Mouse (Mus musculus): Measurements from ENCODE around the gene Gpc1. TPM values are rescaled to one million over a fixed set of nuclear protein-coding genes. Genes with fewer than 3 reads are reported as not detected.

Gpc1 gene
- polyA plus RNA-seq, 1 experiment from 2014 or later, result 52.5 TPM

GRCm38 (mm10) chr1:92863268-92863667 lies 31.8 kb downstream of the Gpc1 start:
- H3K27ac ChIP-seq (ENCODE audit: low read depth, low read length), result no peak overlapping the region
- H3K9me3 ChIP-seq (ENCODE audit: control insufficient read depth, low read length), result no peaks in the 10 kb centered on the region
- no peaks in the 10 kb centered on the region for H3K27me3 ChIP-seq (ENCODE audit: control insufficient read depth, insufficient read depth, low read length)
- DNase-seq (ENCODE audit: low spot score) (no peak), ATAC-seq (ENCODE audit: insufficient read depth, low FRiP score, low TSS enrichment) (no peak)
- no peaks in the 10 kb centered on the region for H3K4me1 ChIP-seq (ENCODE audit: control insufficient read depth, insufficient read depth, low read length)
- H3K4me2 ChIP-seq (ENCODE audit: low read depth), result no peak overlapping the region
- peaks cover 4% of the 10 kb centered on the region; the same call in 1 of the 2 replicates for H3K36me3 ChIP-seq (ENCODE audit: control insufficient read depth, insufficient read depth, low read length)
- no peak overlapping the region for H3K4me3 ChIP-seq (ENCODE audit: low read depth, low read length)
- 84% methylated on average over 4 of the region's 4 CpGs for WGBS
- H3K9ac ChIP-seq (ENCODE audit: low read length), result no peak overlapping the region

DNA sequence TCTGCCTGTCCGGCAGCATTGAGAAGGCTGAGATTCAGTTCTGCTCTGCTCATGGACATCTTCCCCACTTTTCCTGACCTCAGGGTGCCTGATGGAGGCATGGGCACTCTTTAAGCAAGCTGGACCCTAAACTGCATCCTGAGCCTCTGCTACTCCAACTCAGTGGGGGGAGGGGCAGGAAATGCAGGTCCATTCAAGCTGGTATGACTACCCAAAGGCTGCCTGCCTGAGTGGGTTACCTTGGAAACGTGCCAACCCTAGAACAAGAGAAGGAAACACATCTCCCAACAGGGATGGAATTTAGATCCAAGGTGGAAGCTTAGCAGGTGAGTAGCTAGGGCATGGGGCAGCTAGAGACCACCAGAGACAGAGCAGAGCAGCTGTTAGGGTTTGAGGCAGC lies 34.7 kb downstream of the Gpc1 start:
- Histone ChIP-seq H3K9me3 (ENCODE audit: control insufficient read depth, low read length) (no peaks in the 10 kb centered on the region), H3K36me3 (ENCODE audit: control insufficient read depth, insufficient read depth, low read length) (no peaks in the 10 kb centered on the region), H3K27ac (ENCODE audit: low read depth, low read length) (no peak overlapping the region), H3K4me1 (ENCODE audit: control insufficient read depth, insufficient read depth, low read length) (no peaks in the 10 kb centered on the region), H3K27me3 (ENCODE audit: control insufficient read depth, insufficient read depth, low read length) (no peaks in the 10 kb centered on the region), H3K4me3 (ENCODE audit: low read depth, low read length) (no peak overlapping the region), H3K9ac (ENCODE audit: low read length) (no peak overlapping the region), H3K4me2 (ENCODE audit: low read depth) (no peak overlapping the region)
- WGBS, result 65% methylated on average over 2 of the region's 2 CpGs
- ATAC-seq (ENCODE audit: insufficient read depth, low FRiP score, low TSS enrichment), result no peak
- no peak for DNase-seq (ENCODE audit: low spot score)

DNA sequence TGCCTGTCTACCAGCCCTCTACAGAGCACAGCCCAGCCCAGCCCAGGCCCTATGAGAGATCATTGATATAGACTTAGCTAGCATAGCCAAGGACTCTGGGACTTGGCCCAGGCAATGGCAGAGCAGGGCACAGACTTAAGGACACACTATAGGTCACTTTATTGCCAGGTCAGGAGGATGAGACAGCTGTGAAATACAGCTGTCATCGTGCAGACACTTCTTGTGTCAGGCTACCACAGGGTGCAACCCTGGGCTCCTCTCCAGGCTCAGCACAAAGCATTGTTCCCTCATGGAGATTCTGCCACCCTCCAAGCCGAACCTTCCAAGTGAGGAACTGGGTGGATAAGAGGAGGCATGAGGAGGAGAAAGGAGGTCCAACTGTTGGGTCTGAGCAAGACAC lies 38.5 kb downstream of the Gpc1 start:
- no peak overlapping the region for H3K4me3 ChIP-seq (ENCODE audit: low read depth, low read length)
- H3K36me3 ChIP-seq (ENCODE audit: control insufficient read depth, insufficient read depth, low read length), result no peaks in the 10 kb centered on the region
- H3K9ac ChIP-seq (ENCODE audit: low read length), result no peak overlapping the region
- H3K4me2 ChIP-seq (ENCODE audit: low read depth), result no peak overlapping the region
- no peak overlapping the region for H3K27ac ChIP-seq (ENCODE audit: low read depth, low read length)
- DNase-seq (ENCODE audit: low spot score), result no peak
- no peaks in the 10 kb centered on the region for H3K27me3 ChIP-seq (ENCODE audit: control insufficient read depth, insufficient read depth, low read length)
- 74% methylated on average over 2 of the region's 2 CpGs for WGBS
- no peaks in the 10 kb centered on the region for H3K4me1 ChIP-seq (ENCODE audit: control insufficient read depth, insufficient read depth, low read length)
- no peaks in the 10 kb centered on the region for H3K9me3 ChIP-seq (ENCODE audit: control insufficient read depth, low read length)
- no peak for ATAC-seq (ENCODE audit: insufficient read depth, low FRiP score, low TSS enrichment)

DNA sequence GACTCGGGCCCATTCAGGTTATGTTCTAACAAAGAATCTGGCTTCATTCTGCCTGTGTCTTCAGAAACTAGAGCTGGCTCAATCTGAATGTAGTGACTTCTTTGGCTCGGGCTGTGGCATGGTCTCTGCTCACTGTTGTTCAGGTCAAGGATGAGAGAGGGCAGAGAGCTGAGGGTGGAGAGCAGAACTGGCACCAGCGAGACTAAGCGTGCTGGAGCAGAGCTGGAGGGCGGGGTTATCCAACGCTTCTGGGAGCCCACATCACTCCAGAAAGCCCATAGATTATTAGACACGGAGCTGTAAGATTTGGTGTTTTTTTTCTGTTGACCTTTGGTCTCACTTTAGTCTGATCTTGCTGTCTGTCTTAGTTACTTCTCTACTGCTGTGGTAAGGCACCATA lies 41.2 kb downstream of the Gpc1 start:
- H3K4me2 ChIP-seq (ENCODE audit: low read depth), result no peak overlapping the region
- H3K4me1 ChIP-seq (ENCODE audit: control insufficient read depth, insufficient read depth, low read length), result no peaks in the 10 kb centered on the region
- ATAC-seq (ENCODE audit: insufficient read depth, low FRiP score, low TSS enrichment) (no peak), DNase-seq (ENCODE audit: low spot score) (no peak)
- H3K4me3 ChIP-seq (ENCODE audit: low read depth, low read length), result no peak overlapping the region
- no peak overlapping the region for H3K27ac ChIP-seq (ENCODE audit: low read depth, low read length)
- no peak overlapping the region for H3K9ac ChIP-seq (ENCODE audit: low read length)
- no peaks in the 10 kb centered on the region for H3K27me3 ChIP-seq (ENCODE audit: control insufficient read depth, insufficient read depth, low read length)
- H3K9me3 ChIP-seq (ENCODE audit: control insufficient read depth, low read length), result no peaks in the 10 kb centered on the region
- WGBS, result 83% methylated on average over 7 of the region's 7 CpGs
- no peaks in the 10 kb centered on the region for H3K36me3 ChIP-seq (ENCODE audit: control insufficient read depth, insufficient read depth, low read length)

DNA sequence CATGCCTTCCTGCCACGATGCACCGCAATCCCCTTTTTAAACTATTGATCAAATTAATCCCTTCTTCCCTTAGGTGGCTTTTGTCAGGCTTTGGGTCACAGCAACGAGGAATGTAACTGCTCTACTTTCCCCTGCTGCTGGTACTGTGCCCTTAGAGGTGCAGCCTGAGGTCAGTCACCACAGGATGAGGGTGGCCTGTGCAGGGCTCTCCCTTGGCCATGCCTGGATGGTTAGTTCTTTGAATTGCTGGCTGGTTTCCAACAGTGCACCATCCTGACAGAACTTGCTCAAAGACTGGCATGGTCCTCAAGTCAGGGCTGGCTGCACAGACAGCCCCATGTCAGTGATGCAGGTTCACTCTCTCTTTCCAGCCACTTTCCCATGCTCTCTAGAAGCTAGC lies 42.6 kb downstream of the Gpc1 start:
- no peak for DNase-seq (ENCODE audit: low spot score)
- WGBS, result 81% methylated on average over 3 of the region's 3 CpGs
- no peak for ATAC-seq (ENCODE audit: insufficient read depth, low FRiP score, low TSS enrichment)
- Histone ChIP-seq H3K27me3 (ENCODE audit: control insufficient read depth, insufficient read depth, low read length) (no peaks in the 10 kb centered on the region), H3K4me1 (ENCODE audit: control insufficient read depth, insufficient read depth, low read length) (no peaks in the 10 kb centered on the region), H3K4me2 (ENCODE audit: low read depth) (no peak overlapping the region), H3K27ac (ENCODE audit: low read depth, low read length) (no peak overlapping the region), H3K4me3 (ENCODE audit: low read depth, low read length) (no peak overlapping the region), H3K36me3 (ENCODE audit: control insufficient read depth, insufficient read depth, low read length) (no peaks in the 10 kb centered on the region), H3K9me3 (ENCODE audit: control insufficient read depth, low read length) (no peaks in the 10 kb centered on the region), H3K9ac (ENCODE audit: low read length) (no peak overlapping the region)

DNA sequence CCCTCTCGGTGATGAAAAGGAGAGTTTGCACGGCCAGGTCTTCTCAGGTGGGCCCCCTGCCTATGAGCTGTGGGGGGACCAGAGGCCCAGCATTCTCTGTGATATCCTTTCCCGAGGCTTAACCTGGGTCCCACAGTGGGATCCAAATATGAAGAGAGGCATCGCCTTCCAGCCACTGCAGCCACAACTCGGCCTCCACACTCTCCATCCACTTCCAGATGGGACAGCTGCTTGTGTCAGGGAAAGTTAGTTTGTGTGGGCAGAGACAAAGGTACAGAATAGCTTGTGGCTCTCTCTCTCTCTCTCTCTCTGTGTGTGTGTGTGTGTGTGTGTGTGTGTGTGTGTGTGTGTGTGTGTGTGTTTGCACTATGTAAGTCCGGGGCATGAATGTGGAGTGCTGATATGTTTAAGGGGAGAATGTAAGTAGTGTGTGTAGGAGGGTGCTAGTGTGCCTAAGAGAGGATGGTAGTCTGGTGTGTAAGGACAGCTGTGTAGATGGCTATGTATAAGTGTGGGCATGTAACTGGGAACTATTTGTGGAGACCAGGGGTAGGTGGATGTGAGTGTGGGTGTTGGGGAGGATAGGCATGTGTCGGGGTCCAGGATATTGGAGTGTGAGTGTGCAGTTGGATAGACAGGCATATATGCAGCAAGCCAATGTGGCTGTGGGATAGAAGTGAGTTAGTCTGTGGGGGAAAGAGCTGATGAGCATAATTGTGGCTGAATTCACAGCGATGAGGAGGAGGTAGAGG lies 44.1 kb downstream of the Gpc1 start:
- no peak for DNase-seq (ENCODE audit: low spot score)
- Histone ChIP-seq H3K36me3 (ENCODE audit: control insufficient read depth, insufficient read depth, low read length) (no peaks in the 10 kb centered on the region), H3K4me2 (ENCODE audit: low read depth) (no peak overlapping the region), H3K27me3 (ENCODE audit: control insufficient read depth, insufficient read depth, low read length) (no peaks in the 10 kb centered on the region), H3K27ac (ENCODE audit: low read depth, low read length) (no peak overlapping the region), H3K4me3 (ENCODE audit: low read depth, low read length) (no peak overlapping the region), H3K9ac (ENCODE audit: low read length) (no peak overlapping the region), H3K9me3 (ENCODE audit: control insufficient read depth, low read length) (no peaks in the 10 kb centered on the region), H3K4me1 (ENCODE audit: control insufficient read depth, insufficient read depth, low read length) (no peaks in the 10 kb centered on the region)
- WGBS, result 83% methylated on average over 8 of the region's 8 CpGs
- ATAC-seq (ENCODE audit: insufficient read depth, low FRiP score, low TSS enrichment), result no peak

GRCm38 (mm10) chr1:92877431-92877978 lies 46.1 kb downstream of the Gpc1 start:
- Histone ChIP-seq H3K9ac (ENCODE audit: low read length) (no peak overlapping the region), H3K4me2 (ENCODE audit: low read depth) (no peak overlapping the region), H3K9me3 (ENCODE audit: control insufficient read depth, low read length) (no peaks in the 10 kb centered on the region), H3K4me1 (ENCODE audit: control insufficient read depth, insufficient read depth, low read length) (no peaks in the 10 kb centered on the region), H3K4me3 (ENCODE audit: low read depth, low read length) (no peak overlapping the region), H3K27me3 (ENCODE audit: control insufficient read depth, insufficient read depth, low read length) (no peaks in the 10 kb centered on the region), H3K36me3 (ENCODE audit: control insufficient read depth, insufficient read depth, low read length) (no peaks in the 10 kb centered on the region), H3K27ac (ENCODE audit: low read depth, low read length) (no peak overlapping the region)
- 78% methylated on average over 12 of the region's 12 CpGs for WGBS
- ATAC-seq (ENCODE audit: insufficient read depth, low FRiP score, low TSS enrichment), result no peak
- no peak for DNase-seq (ENCODE audit: low spot score)

GRCm38 (mm10) chr1:92878066-92878741 lies 46.8 kb downstream of the Gpc1 start:
- Histone ChIP-seq H3K9ac (ENCODE audit: low read length) (no peak overlapping the region), H3K4me2 (ENCODE audit: low read depth) (no peak overlapping the region), H3K9me3 (ENCODE audit: control insufficient read depth, low read length) (no peaks in the 10 kb centered on the region), H3K27me3 (ENCODE audit: control insufficient read depth, insufficient read depth, low read length) (no peaks in the 10 kb centered on the region), H3K27ac (ENCODE audit: low read depth, low read length) (no peak overlapping the region), H3K36me3 (ENCODE audit: control insufficient read depth, insufficient read depth, low read length) (no peaks in the 10 kb centered on the region), H3K4me1 (ENCODE audit: control insufficient read depth, insufficient read depth, low read length) (no peaks in the 10 kb centered on the region), H3K4me3 (ENCODE audit: low read depth, low read length) (no peak overlapping the region)
- no peak for ATAC-seq (ENCODE audit: insufficient read depth, low FRiP score, low TSS enrichment)
- DNase-seq (ENCODE audit: low spot score), result no peak
- 87% methylated on average over 13 of the region's 13 CpGs for WGBS

GRCm38 (mm10) chr1:92879266-92879665 lies 47.8 kb downstream of the Gpc1 start:
- H3K27me3 ChIP-seq (ENCODE audit: control insufficient read depth, insufficient read depth, low read length), result no peaks in the 10 kb centered on the region
- H3K36me3 ChIP-seq (ENCODE audit: control insufficient read depth, insufficient read depth, low read length), result no peaks in the 10 kb centered on the region
- no peak overlapping the region for H3K27ac ChIP-seq (ENCODE audit: low read depth, low read length)
- no peak overlapping the region for H3K4me2 ChIP-seq (ENCODE audit: low read depth)
- 88% methylated on average over 12 of the region's 12 CpGs for WGBS
- H3K9ac ChIP-seq (ENCODE audit: low read length), result no peak overlapping the region
- no peak for DNase-seq (ENCODE audit: low spot score)
- H3K9me3 ChIP-seq (ENCODE audit: control insufficient read depth, low read length), result no peaks in the 10 kb centered on the region
- no peaks in the 10 kb centered on the region for H3K4me1 ChIP-seq (ENCODE audit: control insufficient read depth, insufficient read depth, low read length)
- no peak for ATAC-seq (ENCODE audit: insufficient read depth, low FRiP score, low TSS enrichment)
- no peak overlapping the region for H3K4me3 ChIP-seq (ENCODE audit: low read depth, low read length)
